Mouse (Mus musculus) heart, embryonic 14.5 days (tissue): ENCODE measurements around the gene Ppil1. TPM values are rescaled to one million over a fixed set of nuclear protein-coding genes. Genes with fewer than 3 reads are reported as not detected.

Source experiments
- ATAC-seq: fragments of 200-750 bp; cut with Nextera tagmentation; 2 replicates; pipeline ENCODE4 v1.8.0; 2017; ENCODE audit warnings: low read depth, moderate TSS enrichment; ENCODE audit not compliant: insufficient number of reproducible peaks, insufficient read depth, low FRiP score
- H3K27ac ChIP-seq, 2 experiments: fragments of 200-500 bp in 1 of 2; fragments of 300-500 bp in 1 of 2; sonication (generic) in 1 of 2; replicated peaks in 1 of 2; 2 replicates each; pipeline ENCODE4 v1.5.1; 2012 to 2014; ENCODE audit warnings: low read depth in 2 of 2, low read length in 2 of 2, control low read depth in 1 of 2, mild to moderate bottlenecking in 1 of 2, mixed read lengths in 1 of 2; ENCODE audit not compliant: control insufficient read depth in 1 of 2, insufficient read depth in 1 of 2
- H3K27me3 ChIP-seq: fragments of 300-500 bp; sonication (generic); 2 replicates; pipeline ENCODE4 v1.6.1; 2014; ENCODE audit warnings: mild to moderate bottlenecking, low read length, control low read depth; ENCODE audit not compliant: control insufficient read depth, insufficient read depth
- H3K36me3 ChIP-seq: fragments of 300-500 bp; sonication (generic); 2 replicates; pipeline ENCODE4 v1.6.1; 2014; ENCODE audit warnings: mild to moderate bottlenecking, control low read depth, low read length, mixed read lengths; ENCODE audit not compliant: control insufficient read depth, insufficient read depth
- H3K4me1 ChIP-seq, 2 experiments: fragments of 200-500 bp in 1 of 2; fragments of 300-500 bp in 1 of 2; sonication (generic) in 1 of 2; 2 replicates each; pipeline ENCODE4 v1.6.1; 2012 to 2014; ENCODE audit warnings: low read length in 2 of 2, control low read depth in 1 of 2, mixed read lengths in 1 of 2; ENCODE audit not compliant: control insufficient read depth in 2 of 2, insufficient read depth in 2 of 2
- H3K4me2 ChIP-seq: fragments of 300-500 bp; sonication (generic); 2 replicates; pipeline ENCODE4 v1.6.1; 2014; ENCODE audit warnings: mild to moderate bottlenecking, low read length
- H3K4me3 ChIP-seq, 2 experiments: fragments of 200-500 bp in 1 of 2; fragments of 300-500 bp in 1 of 2; sonication (generic) in 1 of 2; 2 replicates each; pipeline ENCODE4 v1.5.1; 2012 to 2014; ENCODE audit warnings: low read length in 2 of 2, mild to moderate bottlenecking in 2 of 2, control low read depth in 1 of 2, low read depth in 1 of 2, moderate library complexity in 1 of 2; ENCODE audit not compliant: control insufficient read depth in 1 of 2, insufficient read depth in 1 of 2
- H3K9ac ChIP-seq: fragments of 300-500 bp; sonication (generic); 2 replicates; pipeline ENCODE4 v1.6.1; 2014; ENCODE audit warnings: mild to moderate bottlenecking, low read length
- H3K9me3 ChIP-seq: fragments of 300-500 bp; sonication (generic); 2 replicates; pipeline ENCODE4 v1.6.1; 2016; ENCODE audit warnings: low read length, control low read depth; ENCODE audit not compliant: control insufficient read depth
- WGBS: fragments of 180-500 bp; shearing (Covaris S2); extraction: QIAGEN DNeasy Blood & Tissue Kit; methylation state at CpG from one replicate; pipeline ENCODE4 v1.1.7; 2014; 5-methylcytosine and 5-hydroxymethylcytosine counted together
- polyA plus RNA-seq: library from polyadenylated mRNA; unstranded; fragments of >200 nt; fragmentation: Nextera tagmentation; extraction: Ambion mirVana; gene quantifications from 2 replicates; pipeline ENCODE4 v1.2.1, GENCODE M21; 2014

Gene Ppil1
- polyA plus RNA-seq, 1 experiment from 2014 or later, result 106 TPM

GRCm38 (mm10) chr17:29280422-29280821 is 16.4 kb upstream of the Ppil1 start:
- peaks cover 27% of the 10 kb centered on the region for H3K36me3 ChIP-seq

GRCm38 (mm10) chr17:29273889-29274288 is 9.9 kb upstream of the Ppil1 start:
- Histone ChIP-seq H3K4me1 (peaks cover 6 to 14% of the 10 kb centered on the region in 2 experiments), H3K9ac (no peak overlapping the region)
- WGBS, result 61% methylated on average over 11 of the region's 11 CpGs

More at GRCm38 (mm10) chr17:29280422-29280821, 16.4 kb upstream of the Ppil1 start:
- Histone ChIP-seq H3K4me1 (0 out of 4 replicates have a peak, but pooled peaks cover 0 to 2% of the 10 kb centered on the region in 2 experiments), H3K9me3 (no peaks in the 10 kb centered on the region), H3K4me2 (no peak overlapping the region), H3K4me3 (no peak overlapping the region), H3K9ac (no peak overlapping the region), H3K27me3 (no peaks in the 10 kb centered on the region), H3K27ac (no peak overlapping the region)
- 87% methylated on average over 5 of the region's 5 CpGs for WGBS
- ATAC-seq, result no peak

GRCm38 (mm10) chr17:29273156-29273555 is 9.2 kb upstream of the Ppil1 start:
- Histone ChIP-seq H3K9ac (no peak overlapping the region), H3K4me3 (no peak overlapping the region), H3K27me3 (no peaks in the 10 kb centered on the region), H3K4me2 (no peak overlapping the region), H3K36me3 (no peaks in the 10 kb centered on the region), H3K9me3 (no peaks in the 10 kb centered on the region), H3K4me1 (peaks cover 6 to 17% of the 10 kb centered on the region in 2 experiments), H3K27ac (no peak overlapping the region)
- WGBS, result 90% methylated on average over 7 of the region's 7 CpGs
- no peak for ATAC-seq

More at GRCm38 (mm10) chr17:29273889-29274288, 9.9 kb upstream of the Ppil1 start:
- no peaks in the 10 kb centered on the region for H3K9me3 ChIP-seq
- ATAC-seq, result no peak
- no peaks in the 10 kb centered on the region for H3K36me3 ChIP-seq
- H3K4me2 ChIP-seq, result no peak overlapping the region
- no peak overlapping the region for H3K27ac ChIP-seq
- H3K27me3 ChIP-seq, result no peaks in the 10 kb centered on the region
- no peak overlapping the region for H3K4me3 ChIP-seq

- no peak overlapping the region for H3K9ac ChIP-seq
These were observed 6.2 kb upstream of the Ppil1 start for GRCm38 (mm10) chr17:29270148-29270698.

GRCm38 (mm10) chr17:29269349-29269706 is 5.3 kb upstream of the Ppil1 start:
- no peak for ATAC-seq
- H3K4me3 ChIP-seq, result peak overlapping the region; percentile 52 to 74

More at GRCm38 (mm10) chr17:29270148-29270698, 6.2 kb upstream of the Ppil1 start:
- H3K4me2 ChIP-seq, result no peak overlapping the region
- H3K9me3 ChIP-seq, result no peaks in the 10 kb centered on the region
- ATAC-seq, result no peak
- 91% methylated on average over 9 of the region's 9 CpGs for WGBS
- H3K4me1 ChIP-seq, result peaks cover 4 to 21% of the 10 kb centered on the region in 2 experiments
- no peak overlapping the region for H3K27ac ChIP-seq
- no peaks in the 10 kb centered on the region for H3K36me3 ChIP-seq
- H3K4me3 ChIP-seq, result no peak overlapping the region
- H3K27me3 ChIP-seq, result no peaks in the 10 kb centered on the region

GRCm38 (mm10) chr17:29268682-29269348 is 4.8 kb upstream of the Ppil1 start, which contains the start of gene BC004004:
BC004004 (plus strand) TSS chr17:29268788.
- H3K27me3 ChIP-seq, result no peaks in the 10 kb centered on the region
- H3K9me3 ChIP-seq, result no peaks in the 10 kb centered on the region
- H3K4me1 ChIP-seq, result peaks cover 10 to 23% of the 10 kb centered on the region in 2 experiments
- peak within 1 kb of the TSS; percentile 74 to 87 for H3K27ac ChIP-seq
- H3K4me3 ChIP-seq, result peak within 1 kb of the TSS; percentile 52 to 74
- H3K36me3 ChIP-seq, result no peaks in the 10 kb centered on the region
- peak within 1 kb of the TSS; percentile 79 for H3K9ac ChIP-seq
- H3K4me2 ChIP-seq, result peak within 1 kb of the TSS; percentile 78
- peak; percentile 82 for ATAC-seq
- WGBS, result under 1% methylated on average over 58 of the region's 63 CpGs

More at GRCm38 (mm10) chr17:29269349-29269706, 5.3 kb upstream of the Ppil1 start:
- Histone ChIP-seq H3K4me1 (peaks cover 7 to 25% of the 10 kb centered on the region in 2 experiments), H3K4me2 (peak overlapping the region; percentile 78), H3K36me3 (no peaks in the 10 kb centered on the region), H3K27ac (peak overlapping the region; percentile 74 to 87), H3K9me3 (no peaks in the 10 kb centered on the region), H3K9ac (peak overlapping the region; percentile 79), H3K27me3 (no peaks in the 10 kb centered on the region)
- 14% methylated on average over 10 of the region's 10 CpGs for WGBS

GRCm38 (mm10) chr17:29267931-29268681 is 4.1 kb upstream of the Ppil1 start:
- peak overlapping the region in 1 of 2 experiments; percentile 74; a peak in 2 of 4 replicates for H3K27ac ChIP-seq

More at GRCm38 (mm10) chr17:29267931-29268681, 4.1 kb upstream of the Ppil1 start:
- 63% methylated on average over 6 of the region's 6 CpGs for WGBS
- Histone ChIP-seq H3K4me2 (peak overlapping the region; percentile 78), H3K9ac (peak overlapping the region; percentile 79), H3K9me3 (no peaks in the 10 kb centered on the region), H3K4me3 (peak overlapping the region in 1 of 2 experiments; percentile 52; a peak in 2 of 4 replicates), H3K27me3 (no peaks in the 10 kb centered on the region), H3K4me1 (peaks cover 10 to 22% of the 10 kb centered on the region in 2 experiments), H3K36me3 (no peaks in the 10 kb centered on the region)
- ATAC-seq, result no peak
